Mouse (Mus musculus) small intestine, adult 2 months (tissue): ENCODE data around the gene Pcif1. TPM values are rescaled to one million over a fixed set of nuclear protein-coding genes. Genes with fewer than 3 reads are reported as not detected.

Experiments
- H3K27ac ChIP-seq: fragments of 200-500 bp; 2 replicates; pipeline ENCODE4 v1.5.1; 2012; ENCODE audit warnings: low read depth, low read length, control low read depth, inconsistent platforms; ENCODE audit not compliant: insufficient read depth
- H3K27me3 ChIP-seq: fragments of 200-500 bp; 2 replicates; pipeline ENCODE4 v1.6.1; 2012; ENCODE audit warnings: mild to moderate bottlenecking, moderate library complexity, low read length, inconsistent platforms; ENCODE audit not compliant: control insufficient read depth, insufficient read depth
- H3K36me3 ChIP-seq: fragments of 200-500 bp; 2 replicates; pipeline ENCODE4 v1.6.1; 2012; ENCODE audit warnings: mild to moderate bottlenecking, low read length, control low read depth, inconsistent platforms; ENCODE audit not compliant: control insufficient read depth, insufficient read depth
- H3K4me1 ChIP-seq: fragments of 200-500 bp; 2 replicates; pipeline ENCODE4 v1.6.1; 2012; ENCODE audit warnings: low read length, inconsistent platforms, mixed read lengths; ENCODE audit not compliant: control insufficient read depth, insufficient read depth, insufficient read length
- H3K4me3 ChIP-seq: fragments of 200-500 bp; 2 replicates; pipeline ENCODE4 v1.5.1; 2012; ENCODE audit warnings: low read depth, mild to moderate bottlenecking, control low read depth, inconsistent platforms, low read length, moderate library complexity
- CTCF ChIP-seq: fragments of 200-500 bp; IDR thresholded peaks from 2 replicates; pipeline ENCODE4 v1.5.1; 2012; ENCODE audit warnings: low read depth, mild to moderate bottlenecking, control low read depth, inconsistent platforms, low read length, moderate library complexity, mixed read lengths; ENCODE audit not compliant: insufficient replicate concordance, insufficient read length; ENCODE audit errors: extremely low read depth
- POLR2A ChIP-seq: fragments of 200-500 bp; IDR thresholded peaks from 2 replicates; pipeline ENCODE4 v1.6.1; 2012; ENCODE audit warnings: low read depth, mild to moderate bottlenecking, control low read depth, inconsistent platforms, low read length, moderate library complexity
- WGBS: fragments of 180-500 bp; shearing (Covaris S2); methylation state at CpG from one replicate; pipeline ENCODE4 v1.1.7; 2018; 5-methylcytosine and 5-hydroxymethylcytosine counted together
- polyA plus RNA-seq: library from polyadenylated mRNA; depleted of rRNA; stranded (reverse); fragments of >200 nt; gene quantifications from 2 replicates; pipeline ENCODE4 v1.2.3, GENCODE M21; 2012; rRNA removed

Gene Pcif1
- 22.8 and 30.3 TPM in 2 replicates for polyA plus RNA-seq

DNA sequence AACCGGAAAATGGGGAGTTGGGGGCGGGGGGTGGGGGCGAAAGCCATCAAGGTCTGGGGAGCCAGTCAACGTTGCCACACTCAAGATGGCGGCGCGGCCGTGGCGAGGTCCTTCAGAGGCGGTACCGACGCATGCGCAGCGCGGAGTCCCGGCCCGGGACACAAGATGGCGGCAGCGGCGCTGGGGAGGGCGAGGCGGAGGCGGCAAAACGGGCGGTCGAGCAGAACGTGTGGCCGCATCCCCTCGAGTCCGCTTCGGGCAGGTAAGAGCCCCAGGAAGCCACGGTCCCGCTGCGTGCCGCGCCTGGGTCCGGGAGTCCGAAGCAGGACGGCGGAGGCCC lies at the start of gene Pcif1:
TSS of gene Pcif1 (plus strand) at position 77 of the 340 bp plus-strand sequence.
- H3K27ac ChIP-seq, result peak within 1 kb of the TSS; percentile 98
- peaks cover 11% of the 10 kb centered on the region for H3K36me3 ChIP-seq
- H3K4me3 ChIP-seq, result peak within 1 kb of the TSS; percentile 94
- no peaks in the 10 kb centered on the region for H3K27me3 ChIP-seq
- H3K4me1 ChIP-seq, result peaks cover 6% of the 10 kb centered on the region
- TF ChIP-seq POLR2A (peak; percentile 54), CTCF (no peak)
- under 1% methylated on average over 40 of the region's 40 CpGs for WGBS

DNA sequence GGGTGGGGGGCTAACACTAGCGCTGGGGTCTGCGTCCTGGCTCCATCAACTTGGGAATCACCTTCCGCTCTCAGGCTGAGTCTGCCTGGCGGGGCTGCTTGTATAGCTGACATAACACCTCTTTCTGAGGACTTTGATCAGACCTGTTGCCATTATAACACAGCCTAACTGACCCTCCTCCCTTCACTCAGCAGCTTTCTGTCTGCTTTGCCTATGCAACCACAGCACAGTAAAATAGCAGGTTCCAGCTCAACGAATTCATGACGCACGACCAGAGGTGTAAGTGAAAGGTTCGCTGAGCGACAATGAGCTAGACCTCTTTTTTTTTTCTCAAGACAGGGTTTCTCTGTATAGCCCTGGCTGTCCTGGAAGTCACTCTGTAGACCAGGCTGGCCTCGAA lies 48.1 kb upstream of the Pcif1 start:
- no peak overlapping the region for H3K27ac ChIP-seq
- 78% methylated on average over 10 of the region's 10 CpGs for WGBS
- H3K36me3 ChIP-seq, result peaks cover 8% of the 10 kb centered on the region; the same call in 1 of the 2 replicates
- TF ChIP-seq CTCF (no peak), POLR2A (no peak)
- H3K4me1 ChIP-seq, result peaks cover 9% of the 10 kb centered on the region
- no peaks in the 10 kb centered on the region for H3K27me3 ChIP-seq
- no peak overlapping the region for H3K4me3 ChIP-seq

DNA sequence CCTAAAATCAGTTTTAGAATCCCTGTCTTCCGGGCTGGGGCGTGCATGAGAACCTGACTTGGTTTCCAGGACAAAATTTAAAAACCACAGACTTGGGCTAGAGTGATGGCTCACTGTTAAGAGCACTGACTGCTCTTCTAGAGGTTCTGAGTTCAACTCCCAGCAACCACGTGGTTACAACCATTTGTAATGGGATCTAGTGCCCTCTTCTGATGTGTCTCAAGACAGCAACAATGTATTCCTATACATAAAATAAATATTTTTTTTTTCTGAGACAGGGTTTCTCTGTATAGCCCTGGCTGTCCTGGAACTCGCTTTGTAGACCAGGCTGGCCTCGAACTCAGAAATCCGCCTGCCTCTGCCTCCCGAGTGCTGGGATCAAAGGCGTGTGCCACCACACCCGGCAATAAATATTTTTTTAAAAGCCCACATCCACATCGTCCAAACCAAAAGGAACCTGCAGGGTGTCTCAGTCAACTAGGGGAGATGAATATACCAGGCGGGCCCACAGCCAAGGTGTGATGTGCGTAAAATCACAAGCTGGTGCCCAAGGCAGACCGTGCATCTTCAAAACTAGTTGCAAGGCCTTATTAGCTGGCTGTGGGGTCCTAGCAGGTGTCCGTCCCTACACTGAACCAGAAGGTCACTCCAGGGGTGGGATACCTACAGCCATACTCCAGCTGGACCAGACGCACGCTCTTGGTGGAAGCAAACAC lies 46.9 kb upstream of the Pcif1 start:
- 42% methylated on average over 16 of the region's 16 CpGs for WGBS
- no peaks in the 10 kb centered on the region for H3K27me3 ChIP-seq
- H3K4me1 ChIP-seq, result peaks cover 9% of the 10 kb centered on the region
- no peak overlapping the region for H3K27ac ChIP-seq
- H3K4me3 ChIP-seq, result peak overlapping the region; percentile 85
- TF ChIP-seq CTCF (no peak), POLR2A (no peak)
- peaks cover 13% of the 10 kb centered on the region for H3K36me3 ChIP-seq

DNA sequence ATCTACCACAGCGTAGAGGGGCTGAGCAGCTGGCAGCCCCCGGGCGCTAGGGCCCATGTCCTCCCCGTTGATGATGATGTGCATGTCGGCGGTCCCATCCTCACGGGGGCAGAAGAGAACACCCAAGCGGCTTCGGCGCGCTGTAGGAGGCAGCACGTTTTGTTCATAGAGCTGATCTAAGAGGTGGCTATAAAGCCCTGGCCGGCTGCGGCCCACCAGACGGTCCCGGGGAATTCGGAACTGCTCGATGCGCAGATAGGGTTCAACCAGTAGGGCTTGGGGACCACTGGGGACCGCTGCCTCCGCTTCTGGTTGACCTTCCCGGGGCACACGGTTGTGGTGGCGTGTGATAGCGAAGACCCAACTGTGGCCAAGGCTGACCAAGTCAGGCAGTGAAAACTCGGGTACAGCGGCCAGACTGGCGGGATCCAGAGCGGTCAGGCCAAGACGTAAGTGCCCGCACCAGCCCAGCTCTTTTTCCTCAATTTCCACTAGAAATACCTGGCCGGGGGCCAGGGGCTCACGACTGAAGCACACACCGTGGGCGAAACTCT lies 46.3 kb upstream of the Pcif1 start, which contains the start of gene Ctsa:
TSS of gene Ctsa (plus strand) at position 126 of the 554 bp plus-strand sequence.
- 1% methylated on average over 35 of the region's 35 CpGs for WGBS
- peaks cover 15% of the 10 kb centered on the region for H3K36me3 ChIP-seq
- H3K27ac ChIP-seq, result peak within 1 kb of the TSS; percentile 67
- peaks cover 9% of the 10 kb centered on the region for H3K4me1 ChIP-seq
- TF ChIP-seq POLR2A, result no peak
- peak; percentile 46; the same call in 1 of the 2 replicates for TF ChIP-seq CTCF
- H3K4me3 ChIP-seq, result peak within 1 kb of the TSS; percentile 85
- H3K27me3 ChIP-seq, result no peaks in the 10 kb centered on the region

DNA sequence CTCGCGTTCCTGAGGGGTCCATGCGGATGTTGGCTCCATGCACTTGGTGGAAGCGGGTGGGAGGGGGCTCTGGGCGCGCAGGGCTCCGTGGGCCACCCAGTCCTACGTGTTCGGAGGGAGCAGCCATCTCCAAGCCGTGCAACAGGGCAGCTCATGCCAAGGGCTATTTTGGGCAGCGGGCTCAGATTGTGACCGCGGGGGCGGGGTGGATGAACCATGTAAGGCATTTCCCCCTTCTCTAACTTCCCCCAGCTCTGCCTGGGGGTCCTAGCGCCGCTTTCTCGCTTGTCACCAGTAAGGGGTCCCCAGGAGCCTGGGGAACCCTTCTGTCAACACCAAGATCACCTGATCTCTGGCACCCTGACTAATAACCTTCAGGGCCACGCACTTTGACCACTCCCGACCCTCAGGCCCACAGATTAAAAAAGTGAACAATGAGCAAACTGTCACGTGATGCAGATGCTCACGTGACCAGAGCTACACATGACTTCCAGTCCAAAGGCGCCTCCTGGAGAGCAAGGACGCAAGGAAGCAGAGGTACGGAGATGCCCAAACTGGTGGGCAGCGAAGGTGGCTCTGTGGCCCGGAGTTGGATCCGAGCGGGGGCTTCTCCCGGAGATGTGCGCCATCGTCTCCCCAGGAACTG lies 45.7 kb upstream of the Pcif1 start, which contains the start of gene Neurl2:
TSS of gene Neurl2 (minus strand) at position 143 of the 646 bp plus-strand sequence.
- H3K4me1 ChIP-seq, result peaks cover 9% of the 10 kb centered on the region
- peak within 1 kb of the TSS; percentile 67 for H3K27ac ChIP-seq
- H3K27me3 ChIP-seq, result no peaks in the 10 kb centered on the region
- peaks cover 20% of the 10 kb centered on the region for H3K36me3 ChIP-seq
- peak within 1 kb of the TSS; percentile 85 for H3K4me3 ChIP-seq
- 0 out of 2 replicates have a peak, but pooled peaks have one; percentile 6 for TF ChIP-seq CTCF
- TF ChIP-seq POLR2A, result peak; percentile 69
- under 1% methylated on average over 31 of the region's 31 CpGs for WGBS

DNA sequence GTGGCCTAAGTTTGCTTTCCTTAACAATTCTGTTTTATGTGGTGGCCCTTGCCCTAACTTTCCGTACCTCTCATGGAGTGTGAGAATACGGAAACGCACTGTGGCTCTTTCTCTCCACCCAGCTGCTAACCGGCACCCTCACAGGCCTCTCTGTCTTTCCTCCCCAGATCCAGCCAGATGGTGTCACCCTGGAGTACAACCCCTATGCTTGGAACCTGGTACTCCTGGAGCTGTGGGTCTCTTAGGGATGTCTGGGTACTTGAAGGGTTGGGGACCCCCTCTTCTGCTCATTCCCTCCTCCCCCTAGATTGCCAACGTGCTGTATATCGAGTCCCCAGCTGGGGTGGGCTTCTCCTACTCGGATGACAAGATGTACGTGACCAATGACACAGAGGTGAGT lies 44.6 kb upstream of the Pcif1 start:
- H3K4me1 ChIP-seq, result peaks cover 9% of the 10 kb centered on the region
- peaks cover 30% of the 10 kb centered on the region for H3K36me3 ChIP-seq
- peak overlapping the region; percentile 67; the same call in 1 of the 2 replicates for H3K27ac ChIP-seq
- no peaks in the 10 kb centered on the region for H3K27me3 ChIP-seq
- WGBS, result 37% methylated on average over 8 of the region's 8 CpGs
- peak overlapping the region; percentile 85 for H3K4me3 ChIP-seq
- TF ChIP-seq CTCF (peak; percentile 18; the same call in 1 of the 2 replicates), POLR2A (no peak)

DNA sequence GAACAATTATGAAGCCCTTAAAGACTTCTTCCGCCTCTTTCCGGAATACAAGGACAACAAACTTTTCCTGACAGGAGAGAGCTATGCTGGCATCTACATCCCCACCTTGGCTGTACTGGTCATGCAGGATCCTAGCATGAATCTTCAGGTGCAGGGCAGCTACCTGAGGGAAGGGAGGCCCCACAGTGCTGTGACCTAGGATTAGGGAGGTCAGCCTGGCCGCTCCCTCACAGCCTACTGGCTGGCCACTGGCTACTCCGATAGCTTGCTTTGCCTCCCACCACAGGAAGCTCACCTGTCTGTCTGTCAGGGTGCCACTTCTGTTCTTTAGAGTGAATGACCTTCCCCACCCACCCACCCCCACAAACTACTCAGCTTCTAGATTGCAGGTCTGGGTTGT lies 43.9 kb upstream of the Pcif1 start:
- Histone ChIP-seq H3K27ac (no peak overlapping the region), H3K4me1 (peaks cover 9% of the 10 kb centered on the region), H3K27me3 (no peaks in the 10 kb centered on the region), H3K4me3 (no peak overlapping the region), H3K36me3 (peaks cover 36% of the 10 kb centered on the region)
- no peak for TF ChIP-seq POLR2A
- no peak for TF ChIP-seq CTCF
- 96% methylated on average over 4 of the region's 4 CpGs for WGBS
